Mouse (Mus musculus): ENCODE results near the gene Ralgps2. TPM values are rescaled to one million over a fixed set of nuclear protein-coding genes. Genes with fewer than 3 reads are reported as not detected.

The Ralgps2 gene
- total and polyA plus RNA-seq, 3 experiments = 9.3 to 24.5 (median 24.2) TPM

GRCm38 (mm10) chr1:156901689-156902088, 37.7 kb downstream of the Ralgps2 start:
- Histone ChIP-seq H3K36me3 (replicated peaks) (peaks cover 5% of the 10 kb centered on the region), H3K4me1 (ENCODE audit: insufficient read depth, low read depth, low read length) (no peaks in the 10 kb centered on the region), H3K9me3 (replicated peaks) (no peaks in the 10 kb centered on the region), H3K4me3 (ENCODE audit: low read depth, low read length) (no peak overlapping the region), H3K27me3 (ENCODE audit: insufficient read depth, low read length) (peaks cover 11% of the 10 kb centered on the region)
- DNase-seq (ENCODE audit: low spot score) (no peak), ATAC-seq (ENCODE audit: extremely low read depth, insufficient number of reproducible peaks, low FRiP score, poor library complexity, severe bottlenecking) (no peak)
- no peak for TF ChIP-seq POLR2AphosphoS5 (IDR thresholded peaks at IDR 0.05; ENCODE audit: insufficient replicate concordance, low read depth, low read length)

- Histone ChIP-seq H3K4me1 (ENCODE audit: insufficient read depth, low read depth, low read length) (0 out of 2 replicates have a peak, but pooled peaks cover 2% of the 10 kb centered on the region), H3K27me3 (ENCODE audit: insufficient read depth, low read length) (no peaks in the 10 kb centered on the region), H3K36me3 (replicated peaks) (peaks cover 6% of the 10 kb centered on the region), H3K9me3 (replicated peaks) (no peaks in the 10 kb centered on the region), H3K4me3 (ENCODE audit: low read depth, low read length) (no peak overlapping the region)
- no peak for TF ChIP-seq POLR2AphosphoS5 (IDR thresholded peaks at IDR 0.05; ENCODE audit: insufficient replicate concordance, low read depth, low read length)
- TF ChIP-seq GATA2 (IDR thresholded peaks at IDR 0.05; ENCODE audit: borderline replicate concordance, low read depth, low read length) = no peak
- TF ChIP-seq CTCF (IDR thresholded peaks at IDR 0.05; ENCODE audit: low read depth, low read length) = no peak
- TF ChIP-seq TAL1 (conservative IDR thresholded peaks at IDR 0.05; ENCODE audit: low read depth, low read length) = no peak
- TF ChIP-seq GATA1 (IDR thresholded peaks at IDR 0.05; ENCODE audit: borderline replicate concordance, low read length) = no peak
- DNase-seq (ENCODE audit: low spot score) (no peak), ATAC-seq (ENCODE audit: extremely low read depth, insufficient number of reproducible peaks, low FRiP score, poor library complexity, severe bottlenecking) (no peak)
Observed at GRCm38 (mm10) chr1:156891561-156891960, 47.9 kb downstream of the Ralgps2 start.

- 0 out of 2 replicates have a peak, but pooled peaks cover 2% of the 10 kb centered on the region for H3K4me1 ChIP-seq (ENCODE audit: insufficient read depth, low read depth, low read length)
- no peaks in the 10 kb centered on the region for H3K27me3 ChIP-seq (ENCODE audit: insufficient read depth, low read length)
- H3K4me3 ChIP-seq (ENCODE audit: low read depth, low read length) = no peak overlapping the region
- no peaks in the 10 kb centered on the region for H3K9me3 ChIP-seq (replicated peaks)
- DNase-seq (ENCODE audit: low spot score) (no peak), ATAC-seq (ENCODE audit: extremely low read depth, insufficient number of reproducible peaks, low FRiP score, poor library complexity, severe bottlenecking) (no peak; the same call in 1 of the 2 replicates)
- peaks cover 6% of the 10 kb centered on the region for H3K36me3 ChIP-seq (replicated peaks)
- TF ChIP-seq GATA1 (IDR thresholded peaks at IDR 0.05; ENCODE audit: borderline replicate concordance, low read length) (no peak), POLR2AphosphoS5 (IDR thresholded peaks at IDR 0.05; ENCODE audit: insufficient replicate concordance, low read depth, low read length) (no peak), TAL1 (conservative IDR thresholded peaks at IDR 0.05; ENCODE audit: low read depth, low read length) (no peak), CTCF (IDR thresholded peaks at IDR 0.05; ENCODE audit: low read depth, low read length) (no peak), GATA2 (IDR thresholded peaks at IDR 0.05; ENCODE audit: borderline replicate concordance, low read depth, low read length) (no peak)
Observed at GRCm38 (mm10) chr1:156888830-156889229, 50.6 kb downstream of the Ralgps2 start.

- H3K27me3 ChIP-seq (ENCODE audit: insufficient read depth, low read length) = no peaks in the 10 kb centered on the region
Observed at GRCm38 (mm10) chr1:156885879-156886278, 53.5 kb downstream of the Ralgps2 start.

GRCm38 (mm10) chr1:156884782-156885181, 54.6 kb downstream of the Ralgps2 start:
- peaks cover 11% of the 10 kb centered on the region for H3K36me3 ChIP-seq (replicated peaks)

More at GRCm38 (mm10) chr1:156885879-156886278, 53.5 kb downstream of the Ralgps2 start:
- TF ChIP-seq GATA1 (IDR thresholded peaks at IDR 0.05; ENCODE audit: borderline replicate concordance, low read length) = no peak
- no peak for TF ChIP-seq GATA2 (IDR thresholded peaks at IDR 0.05; ENCODE audit: borderline replicate concordance, low read depth, low read length)
- TF ChIP-seq TAL1 (conservative IDR thresholded peaks at IDR 0.05; ENCODE audit: low read depth, low read length) = no peak
- no peak for TF ChIP-seq POLR2AphosphoS5 (IDR thresholded peaks at IDR 0.05; ENCODE audit: insufficient replicate concordance, low read depth, low read length)
- TF ChIP-seq CTCF (IDR thresholded peaks at IDR 0.05; ENCODE audit: low read depth, low read length) = no peak
- no peak for ATAC-seq (ENCODE audit: extremely low read depth, insufficient number of reproducible peaks, low FRiP score, poor library complexity, severe bottlenecking)
- Histone ChIP-seq H3K36me3 (replicated peaks) (peaks cover 11% of the 10 kb centered on the region), H3K9me3 (replicated peaks) (peaks cover 6% of the 10 kb centered on the region; the same call in 1 of the 2 replicates), H3K4me1 (ENCODE audit: insufficient read depth, low read depth, low read length) (0 out of 2 replicates have a peak, but pooled peaks cover 2% of the 10 kb centered on the region), H3K4me3 (ENCODE audit: low read depth, low read length) (no peak overlapping the region)
- DNase-seq (ENCODE audit: low spot score) = no peak

GRCm38 (mm10) chr1:156870616-156871015, 68.8 kb downstream of the Ralgps2 start:
- Histone ChIP-seq H3K36me3 (replicated peaks) (no peaks in the 10 kb centered on the region), H3K4me1 (ENCODE audit: insufficient read depth, low read depth, low read length) (peaks cover 40% of the 10 kb centered on the region), H3K4me3 (ENCODE audit: low read depth, low read length) (no peak overlapping the region), H3K27me3 (ENCODE audit: insufficient read depth, low read length) (no peaks in the 10 kb centered on the region), H3K9me3 (replicated peaks) (no peaks in the 10 kb centered on the region)
- DNase-seq (ENCODE audit: low spot score) = no peak
- TF ChIP-seq GATA2 (IDR thresholded peaks at IDR 0.05; ENCODE audit: borderline replicate concordance, low read depth, low read length) (no peak), POLR2AphosphoS5 (IDR thresholded peaks at IDR 0.05; ENCODE audit: insufficient replicate concordance, low read depth, low read length) (no peak), CTCF (IDR thresholded peaks at IDR 0.05; ENCODE audit: low read depth, low read length) (no peak), TAL1 (conservative IDR thresholded peaks at IDR 0.05; ENCODE audit: low read depth, low read length) (no peak)
- ATAC-seq (ENCODE audit: extremely low read depth, insufficient number of reproducible peaks, low FRiP score, poor library complexity, severe bottlenecking) = peak; percentile 34; the same call in 1 of the 2 replicates

More at GRCm38 (mm10) chr1:156884782-156885181, 54.6 kb downstream of the Ralgps2 start:
- Histone ChIP-seq H3K4me3 (ENCODE audit: low read depth, low read length) (no peak overlapping the region), H3K4me1 (ENCODE audit: insufficient read depth, low read depth, low read length) (0 out of 2 replicates have a peak, but pooled peaks cover 2% of the 10 kb centered on the region), H3K27me3 (ENCODE audit: insufficient read depth, low read length) (no peaks in the 10 kb centered on the region), H3K9me3 (replicated peaks) (peaks cover 6% of the 10 kb centered on the region; the same call in 1 of the 2 replicates)
- no peak for DNase-seq (ENCODE audit: low spot score)
- no peak for ATAC-seq (ENCODE audit: extremely low read depth, insufficient number of reproducible peaks, low FRiP score, poor library complexity, severe bottlenecking)
- TF ChIP-seq POLR2AphosphoS5 (IDR thresholded peaks at IDR 0.05; ENCODE audit: insufficient replicate concordance, low read depth, low read length) = no peak
- no peak for TF ChIP-seq TAL1 (conservative IDR thresholded peaks at IDR 0.05; ENCODE audit: low read depth, low read length)
- TF ChIP-seq GATA2 (IDR thresholded peaks at IDR 0.05; ENCODE audit: borderline replicate concordance, low read depth, low read length) = no peak
- no peak for TF ChIP-seq CTCF (IDR thresholded peaks at IDR 0.05; ENCODE audit: low read depth, low read length)
- no peak for TF ChIP-seq GATA1 (IDR thresholded peaks at IDR 0.05; ENCODE audit: borderline replicate concordance, low read length)
